Mouse (Mus musculus): ENCODE measurements around the gene Ifrd2. TPM values are rescaled to one million over a fixed set of nuclear protein-coding genes. Genes with fewer than 3 reads are reported as not detected.

Gene Ifrd2
- total RNA-seq, 2 experiments from 2014 or later, result 11.1 to 13.3 TPM

DNA sequence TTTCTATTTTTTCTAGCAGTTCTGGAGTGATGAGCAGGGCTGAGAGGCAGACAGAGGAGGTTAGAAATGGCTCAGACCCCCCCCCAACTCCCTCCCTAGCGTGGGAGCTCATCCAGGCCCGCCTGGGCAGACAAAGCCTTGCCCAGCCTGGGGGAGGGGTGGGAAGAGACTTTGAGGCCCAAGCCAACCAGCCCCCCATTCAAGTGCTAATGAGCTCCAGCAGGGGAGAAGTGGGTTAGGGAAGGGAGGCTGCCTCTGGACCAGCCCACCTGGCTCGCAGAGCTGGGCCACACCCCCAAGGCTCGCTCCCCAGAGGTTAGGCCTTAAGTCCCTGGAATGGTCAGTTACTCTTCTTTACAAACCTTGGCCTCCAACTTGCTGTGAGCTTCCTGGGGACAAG lies 43.1 kb downstream of the Ifrd2 start:
- intact Hi-C loops (cut with DNase I), result no loop called here
- peak in 1 of 2 experiments; percentile 57 for DNase-seq (ENCODE audit: low spot score in 2 of 2)

- intact Hi-C loops (cut with DNase I), result no loop called here
- no peak for DNase-seq (ENCODE audit: low spot score in 2 of 2)
Observed at GRCm38 (mm10) chr9:107631311-107631826, 43.9 kb downstream of the Ifrd2 start.

DNA sequence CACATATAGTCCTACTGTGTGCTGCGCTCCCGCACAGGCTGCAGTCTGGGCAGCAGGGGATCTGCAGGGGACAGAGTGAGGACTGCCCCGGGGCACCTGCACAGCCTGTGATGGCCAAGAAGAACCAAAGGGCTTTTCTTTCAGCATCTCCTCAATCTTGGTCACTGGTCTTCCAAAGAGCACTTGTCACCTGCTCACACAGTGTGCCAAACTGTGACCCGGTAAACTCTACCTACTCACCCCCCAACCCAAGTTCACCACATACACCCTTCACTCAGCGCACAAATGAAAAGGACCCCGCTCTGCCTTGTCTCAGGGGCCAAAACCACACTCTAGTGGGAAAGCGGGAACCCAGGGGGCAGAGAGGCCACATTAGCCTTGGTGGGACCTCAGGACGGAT lies 44.4 kb downstream of the Ifrd2 start:
- intact Hi-C loops (cut with DNase I), result no loop called here
- DNase-seq (ENCODE audit: low spot score in 2 of 2), result no peak

DNA sequence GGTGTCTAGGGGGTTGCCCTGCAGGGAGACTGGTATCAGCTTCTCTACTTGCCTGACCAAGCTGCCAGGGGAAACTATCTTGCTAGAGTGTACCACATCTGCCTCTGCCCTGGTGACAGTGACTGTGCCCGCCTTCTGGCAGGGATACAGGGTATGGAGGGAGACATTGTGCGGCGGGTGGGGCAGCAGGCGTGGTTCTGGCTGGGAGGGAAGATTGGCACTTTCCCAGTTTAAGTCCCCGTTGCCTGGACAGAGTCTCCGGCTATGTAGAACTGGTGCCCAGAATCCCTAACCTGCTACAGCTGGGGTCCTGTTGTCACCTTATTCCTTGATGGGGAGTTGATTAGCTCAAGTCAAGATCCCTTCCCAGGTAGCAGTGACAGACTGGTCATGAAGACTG lies 45.0 kb downstream of the Ifrd2 start:
- DNase-seq (ENCODE audit: low spot score in 2 of 2), result no peak
- intact Hi-C loops (cut with DNase I), result no loop called here

GRCm38 (mm10) chr9:107633091-107633660 lies 45.7 kb downstream of the Ifrd2 start:
- intact Hi-C loops (cut with DNase I), result no loop called here
- DNase-seq (ENCODE audit: low spot score in 2 of 2), result peak; percentile 82 to 84

DNA sequence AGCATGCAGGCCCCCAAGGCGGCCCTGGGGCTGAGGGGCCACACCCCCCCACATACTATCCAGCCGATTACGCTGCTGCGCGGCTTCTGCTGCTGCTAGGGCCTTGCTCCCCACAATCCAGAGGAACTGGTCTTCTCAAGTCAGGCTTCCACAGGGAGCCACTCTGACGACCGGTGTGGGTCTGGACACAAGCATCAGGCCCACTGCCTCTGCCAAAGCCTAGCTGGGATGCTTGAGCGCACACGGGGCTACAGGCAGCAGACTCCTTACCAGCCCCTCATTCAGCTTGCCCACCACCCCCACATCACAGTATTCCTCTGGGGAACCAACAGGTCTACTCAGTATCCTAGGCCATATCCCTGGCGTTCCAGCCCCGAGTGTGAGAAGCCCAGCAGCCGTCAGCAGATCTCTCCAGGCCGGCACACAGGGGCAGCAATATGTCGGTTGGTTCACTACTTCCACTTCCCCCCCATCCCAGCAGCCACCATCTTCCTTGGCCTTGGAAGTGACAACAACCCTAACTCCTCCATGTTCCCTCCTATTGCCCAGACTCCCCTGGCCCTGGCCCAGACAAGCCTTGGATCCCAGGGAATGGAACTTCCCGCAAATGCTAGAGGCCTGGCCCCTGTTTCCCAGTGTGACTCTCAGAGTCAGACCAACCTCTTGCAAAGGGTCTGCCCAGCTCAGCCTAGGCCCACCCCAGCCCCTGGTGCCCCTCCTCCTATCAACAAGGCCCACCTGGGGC lies 46.4 kb downstream of the Ifrd2 start:
- intact Hi-C loops (cut with DNase I), result no loop called here
- no peak for DNase-seq (ENCODE audit: low spot score in 2 of 2)

GRCm38 (mm10) chr9:107634406-107635278 lies 47.2 kb downstream of the Ifrd2 start:
- DNase-seq (ENCODE audit: low spot score in 2 of 2), result no peak
- intact Hi-C loops (cut with DNase I), result no loop called here

DNA sequence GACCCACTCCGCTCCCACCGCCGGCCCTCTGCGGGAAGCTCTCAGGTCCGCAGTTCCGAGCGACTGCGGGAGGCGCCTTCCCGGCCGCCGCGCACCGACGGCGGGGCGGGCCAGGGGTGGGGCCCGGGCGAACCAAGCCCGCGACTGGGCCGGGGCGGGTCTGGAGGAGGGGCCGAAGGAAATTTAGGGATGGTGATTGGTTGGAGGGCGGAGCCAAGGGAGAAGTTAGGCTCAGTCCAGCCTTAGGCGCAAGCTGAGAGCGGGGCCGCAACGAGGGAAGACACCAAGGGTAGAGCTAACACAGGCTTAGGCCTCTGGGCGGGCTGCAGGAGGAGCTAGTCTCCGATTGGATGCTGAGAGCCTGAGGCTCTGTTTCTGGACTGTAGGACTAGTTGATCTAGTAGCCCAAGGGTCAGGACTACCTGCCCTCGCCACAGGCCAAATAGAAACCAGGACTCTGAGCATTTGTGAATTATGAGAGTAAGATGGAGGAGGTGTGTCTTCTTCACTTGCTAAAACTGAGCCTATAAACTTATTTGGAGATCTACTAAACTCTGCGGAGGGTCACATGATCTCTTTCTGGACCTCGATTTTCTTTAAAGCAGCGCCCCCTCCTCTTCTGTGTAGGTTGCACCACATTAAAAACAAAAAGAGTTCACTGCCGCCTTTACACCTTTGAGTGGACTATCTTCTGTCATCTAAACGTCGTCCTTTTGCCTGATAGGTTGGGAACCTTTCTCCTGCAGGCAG lies 48.0 kb downstream of the Ifrd2 start, which contains the start of gene Gnai2:
Gnai2 (minus strand) TSS at position 89 of the 750 bp plus-strand sequence.
- DNase-seq (ENCODE audit: low spot score in 2 of 2), result peak; percentile 90 to 97
- intact Hi-C loops (cut with DNase I), result no loop called here

- intact Hi-C loops (cut with DNase I), result no loop called here
- no peak for DNase-seq (ENCODE audit: low spot score in 2 of 2)
Observed at GRCm38 (mm10) chr9:107637070-107637469, 49.6 kb downstream of the Ifrd2 start.

- intact Hi-C loops (cut with DNase I), result no loop called here
Observed at GRCm38 (mm10) chr9:107640257-107640772, 52.9 kb downstream of the Ifrd2 start.

GRCm38 (mm10) chr9:107641666-107642065 lies 54.2 kb downstream of the Ifrd2 start:
- intact Hi-C loops (cut with DNase I), result no loop called here
- DNase-seq (ENCODE audit: low spot score in 2 of 2), result no peak

More at GRCm38 (mm10) chr9:107640257-107640772, 52.9 kb downstream of the Ifrd2 start:
- DNase-seq (ENCODE audit: low spot score in 2 of 2), result peak in 1 of 2 experiments; percentile 52

Other genes with a start within 250 kb of the Ifrd2 start
- 10 to 100 TPM; 17.2 to 18.2 TPM for gene Hemk1, start 249.3 kb upstream of the Ifrd2 start, total RNA-seq (2021)
- 1 to 10 TPM; 3.7 to 4.0 TPM for gene 6430571L13Rik, start 247.0 kb upstream of the Ifrd2 start, total RNA-seq (2021)
- 10 to 100 TPM; 25.4 to 40.2 TPM for gene Cacna2d2, start 188.0 kb upstream of the Ifrd2 start, total RNA-seq (2021)
- 10 to 100 TPM; 33.3 to 36.5 TPM for gene Tmem115, start 53.7 kb upstream of the Ifrd2 start, total RNA-seq (2021)
- gene Cyb561d2, start 45.4 kb upstream of the Ifrd2 start, total RNA-seq (2021), result 10 to 100 TPM; 16.2 to 17.4 TPM
- 10 to 100 TPM; 40.4 to 41.7 TPM for gene Nprl2, start 45.4 kb upstream of the Ifrd2 start, total RNA-seq (2021)
- 1 to 10 TPM; 4.0 to 5.6 TPM for gene Zmynd10, start 40.3 kb upstream of the Ifrd2 start, total RNA-seq (2021)
- 10 to 100 TPM; 14.3 to 17.4 TPM for gene Rassf1, start 36.1 kb upstream of the Ifrd2 start, total RNA-seq (2021)
- 10 to 100 TPM; 86.5 to 94.7 TPM for gene Tusc2, start 24.4 kb upstream of the Ifrd2 start, total RNA-seq (2021)
- gene Hyal2, start 19.7 kb upstream of the Ifrd2 start, total RNA-seq (2021), result 10 to 100 TPM in 1 of 2 experiments, 1 to 10 TPM in 1; 9.3 to 10.1 TPM
- 1 to 10 TPM; 5.0 to 7.4 TPM for gene Hyal1, start 10.7 kb upstream of the Ifrd2 start, total RNA-seq (2021)
- gene Naa80, start 8.8 kb upstream of the Ifrd2 start, total RNA-seq (2021), result 10 to 100 TPM; 10.8 to 11.3 TPM
- 1 to 10 TPM in 1 of 2 experiments, under 1 TPM in 1; 0.96 to 1.1 TPM for gene Hyal3, start 6.8 kb upstream of the Ifrd2 start, total RNA-seq (2021)
- gene Sema3b, start 21.6 kb downstream of the Ifrd2 start, total RNA-seq (2021), result 1 to 10 TPM; 3.4 to 3.5 TPM
- 100 to 1,000 TPM; 214 to 221 TPM for gene Gnai2, start 47.7 kb downstream of the Ifrd2 start, total RNA-seq (2021)
- 10 to 100 TPM; 69.9 to 81.4 TPM for gene Slc38a3, start 81.9 kb downstream of the Ifrd2 start, total RNA-seq (2021)
- under 1 TPM; 0.18 to 0.21 TPM for gene Gnat1, start 92.1 kb downstream of the Ifrd2 start, total RNA-seq (2021)
- 10 to 100 TPM; 16.6 to 17.8 TPM for gene Sema3f, start 122.8 kb downstream of the Ifrd2 start, total RNA-seq (2021)
- 100 to 1,000 TPM; 122 to 155 TPM for gene Rbm5, start 183.4 kb downstream of the Ifrd2 start, total RNA-seq (2021)